Mouse (Mus musculus): ENCODE measurements around the gene Clybl.

DNA sequence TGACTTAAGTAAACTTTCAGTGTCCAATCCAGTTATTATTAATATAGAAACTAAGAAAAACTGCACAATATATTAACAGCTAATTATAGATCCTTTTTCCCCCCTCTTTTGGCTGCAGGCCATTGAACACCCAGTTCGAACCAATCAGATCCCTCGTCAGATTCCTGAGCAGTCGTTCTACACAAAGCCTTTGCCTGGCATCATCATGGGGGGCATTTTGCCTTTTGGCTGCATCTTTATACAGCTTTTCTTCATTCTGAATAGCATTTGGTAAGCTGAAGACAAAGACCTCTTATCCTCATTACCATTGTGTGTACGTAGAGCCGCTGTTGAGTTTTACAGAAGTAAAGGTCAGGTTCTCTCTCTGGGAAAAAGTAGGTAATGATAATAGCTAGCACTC, 30.9 kb upstream of the Clybl start:
- TF ChIP-seq CTCF (IDR thresholded peaks at IDR 0.05; ENCODE audit: low read depth) (no peak), EP300 (optimal IDR thresholded peaks at IDR 0.05) (no peak)

Measured in stomach, postnatal 0 days (tissue).